Mouse (Mus musculus) kidney, postnatal 36 days (tissue): ENCODE results near the gene Lgr5.

ENCODE experiments used
- DNase-seq, 2 experiments: peaks; one replicate each; pipeline ENCODE4 v3.0.0; 2021 to 2022; ENCODE audit warnings: mixed read lengths in 2 of 2

Gene Lgr5

DNA sequence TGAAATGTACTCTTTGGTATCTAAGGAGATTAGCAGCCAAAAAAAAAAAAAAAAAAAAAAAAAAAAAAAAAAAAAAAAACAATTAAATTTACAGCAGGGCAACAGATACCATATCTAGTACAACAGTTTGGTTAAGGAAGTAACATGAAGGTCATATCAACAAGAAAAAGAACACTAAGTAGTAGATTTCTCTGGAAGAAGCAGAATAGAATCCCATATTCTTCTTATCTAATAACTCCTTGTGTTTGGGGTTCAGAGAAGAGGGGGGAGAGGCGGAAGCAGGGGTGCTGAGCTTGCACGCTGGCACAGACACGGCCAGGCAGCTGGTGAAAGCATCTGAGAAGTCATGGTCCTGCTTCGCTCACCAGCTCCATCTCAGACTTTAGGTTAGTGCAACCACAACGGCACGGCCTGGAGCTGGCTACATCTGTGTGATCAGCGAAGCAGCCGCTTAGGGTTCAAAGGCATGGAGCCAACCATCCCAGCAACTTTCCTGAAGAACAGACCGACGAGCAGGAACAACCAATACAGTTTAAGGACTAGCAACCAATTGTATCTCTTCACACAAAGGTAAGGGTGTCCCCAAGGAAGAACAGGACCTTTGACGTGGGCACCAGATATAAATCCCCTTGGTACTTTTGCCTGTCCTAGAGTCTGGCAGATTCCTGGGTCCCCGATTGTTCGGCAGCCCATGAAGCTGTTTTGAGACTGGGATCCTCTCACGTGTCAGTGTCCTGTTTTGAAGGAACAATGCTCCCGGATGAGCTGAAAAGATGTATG is 17.7 kb downstream of the Lgr5 start, which contains the start of gene A930009A15Rik:
A930009A15Rik (plus strand) TSS at position 275 of the 780 bp plus-strand sequence.
- no peak for DNase-seq

DNA sequence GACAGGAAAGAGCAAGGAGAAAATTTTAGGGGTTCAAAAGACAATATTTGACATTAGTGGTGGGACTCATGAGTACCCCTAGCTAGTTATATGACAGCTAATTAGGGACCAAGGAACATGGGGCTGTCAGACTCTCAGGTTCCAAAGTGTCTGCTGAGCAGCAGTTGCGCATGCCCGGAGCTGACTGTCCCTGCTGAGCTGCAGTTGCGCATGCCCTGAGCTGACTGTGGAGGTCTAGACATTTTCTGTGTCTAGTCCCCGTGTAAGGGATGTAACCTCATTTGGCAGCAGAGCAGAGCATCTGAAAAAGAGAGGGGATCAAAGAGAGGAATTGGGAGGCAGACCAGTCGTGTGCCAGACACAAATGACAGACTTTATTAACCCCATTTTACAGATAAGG is 23.6 kb downstream of the Lgr5 start:
- no peak for DNase-seq

DNA sequence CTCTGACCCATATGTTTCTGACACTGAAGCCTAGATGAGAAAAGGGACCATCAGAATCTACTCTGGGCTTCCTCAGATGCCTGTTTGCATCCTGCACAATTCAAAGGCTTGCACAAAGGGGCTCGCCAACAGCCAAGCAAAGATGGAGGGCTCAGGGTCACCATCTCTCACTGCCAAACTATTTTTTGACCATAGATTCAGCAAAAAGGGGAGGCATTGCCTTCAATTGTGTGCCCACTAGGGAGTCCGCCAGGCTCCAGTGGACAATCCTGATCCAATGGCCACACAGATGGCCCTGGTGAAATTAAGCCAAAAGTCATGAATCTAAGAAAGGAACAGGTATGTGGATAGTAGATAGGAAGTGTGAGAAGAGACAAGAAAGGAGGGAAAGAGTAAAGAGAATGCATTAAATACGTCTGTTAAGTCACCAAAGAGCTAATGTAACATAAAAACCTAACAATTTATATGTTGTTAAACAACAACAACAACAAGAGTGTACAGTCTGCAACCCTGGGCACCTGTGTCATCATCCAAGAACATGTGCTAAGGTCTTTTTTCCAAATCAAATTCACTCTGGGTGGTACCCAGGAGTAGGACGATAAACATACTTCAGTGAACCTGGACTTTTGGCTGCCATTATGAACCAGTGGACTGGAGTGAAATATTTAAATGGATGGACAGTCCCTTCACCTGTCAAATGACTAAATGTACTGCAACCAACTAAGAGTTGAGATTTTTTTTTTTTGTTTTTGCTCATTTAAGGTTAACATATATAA is 24.5 kb downstream of the Lgr5 start:
- DNase-seq: no peak

DNA sequence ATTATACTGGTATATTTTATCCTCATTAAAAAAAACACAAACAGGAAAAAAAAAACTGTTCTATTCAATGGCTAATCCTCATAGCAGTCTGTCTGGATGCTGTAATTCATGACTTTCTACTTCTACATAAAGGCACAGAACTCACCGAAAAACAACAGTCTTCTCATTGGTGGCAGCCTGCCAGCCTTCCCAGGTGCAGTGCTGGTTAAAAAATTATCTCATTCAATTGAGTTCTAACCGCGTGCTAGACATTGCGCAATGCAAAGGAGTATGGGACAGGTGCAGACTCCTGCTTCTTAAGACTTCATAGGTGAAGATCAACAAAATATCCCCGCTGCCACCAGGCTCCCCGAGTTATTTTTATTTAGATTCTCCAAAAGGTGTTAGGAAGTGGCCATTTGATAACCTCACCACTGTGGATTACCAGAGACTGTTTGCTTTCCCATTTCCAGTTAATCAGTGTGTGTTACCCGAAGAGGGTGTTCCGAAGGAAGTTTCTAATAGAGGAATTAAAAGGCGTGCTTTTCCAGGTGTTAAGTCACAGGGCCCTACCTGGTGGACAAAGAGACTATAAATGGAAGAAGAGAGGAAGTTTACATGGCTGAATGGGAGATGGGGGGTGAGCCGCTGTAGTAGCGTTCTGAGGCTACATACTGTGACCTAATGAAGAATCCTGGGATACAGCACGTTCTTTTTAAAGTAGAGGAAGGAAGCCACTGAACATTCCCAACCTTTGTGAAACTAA is 26.3 kb downstream of the Lgr5 start:
- DNase-seq: peak; percentile 48 to 66

DNA sequence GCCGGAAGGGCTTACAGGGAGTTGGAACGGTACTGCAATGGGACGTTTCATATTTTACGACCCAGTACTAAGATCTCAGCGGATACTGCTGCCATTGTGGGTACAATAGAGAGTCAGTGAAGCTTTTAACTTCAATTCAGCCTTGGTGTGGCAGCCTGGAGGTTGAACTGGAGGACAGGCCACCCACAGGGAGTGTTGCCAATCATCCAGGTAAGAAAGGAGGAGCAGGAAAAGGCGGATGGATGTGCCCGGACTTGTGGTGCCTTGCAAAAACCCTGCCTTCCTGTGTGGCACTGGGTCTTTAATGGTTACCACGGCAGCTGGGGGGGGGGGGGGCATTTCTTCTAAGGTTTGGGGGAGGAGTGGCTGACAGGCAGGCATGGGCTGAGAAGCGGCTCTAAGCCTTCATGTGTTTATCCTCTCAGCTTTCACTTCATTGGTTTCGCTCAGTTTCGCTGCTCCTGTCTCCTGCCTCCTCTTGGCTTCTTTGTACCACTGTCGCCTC is 30.8 kb downstream of the Lgr5 start:
- no peak for DNase-seq

DNA sequence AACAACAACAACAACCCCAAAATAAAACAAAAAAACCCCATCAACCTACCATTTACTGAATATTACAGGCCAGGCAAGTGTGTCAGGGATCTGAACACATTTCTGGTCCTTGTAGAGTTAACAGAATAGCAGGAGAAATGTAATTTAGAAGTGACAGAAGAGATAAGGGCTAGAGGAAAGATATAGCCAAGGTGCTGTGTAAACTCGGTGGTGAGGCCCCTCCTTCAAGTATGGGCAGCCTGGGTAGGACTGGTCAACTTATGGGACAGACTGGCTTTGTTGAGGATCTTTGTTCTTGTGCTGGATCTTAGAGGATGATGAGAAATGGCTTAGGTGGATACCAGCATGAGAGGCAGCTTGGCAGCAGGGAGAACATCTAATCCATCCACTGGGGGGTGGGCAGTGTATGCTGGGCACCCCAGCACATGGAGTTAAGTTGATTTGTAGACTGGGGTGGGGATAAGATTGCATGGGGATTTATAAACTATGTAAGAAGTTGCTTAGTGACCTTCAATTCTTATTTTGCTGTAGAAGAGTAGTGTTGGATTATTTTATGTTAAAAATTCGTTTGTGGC is 32.3 kb downstream of the Lgr5 start:
- no peak for DNase-seq

DNA sequence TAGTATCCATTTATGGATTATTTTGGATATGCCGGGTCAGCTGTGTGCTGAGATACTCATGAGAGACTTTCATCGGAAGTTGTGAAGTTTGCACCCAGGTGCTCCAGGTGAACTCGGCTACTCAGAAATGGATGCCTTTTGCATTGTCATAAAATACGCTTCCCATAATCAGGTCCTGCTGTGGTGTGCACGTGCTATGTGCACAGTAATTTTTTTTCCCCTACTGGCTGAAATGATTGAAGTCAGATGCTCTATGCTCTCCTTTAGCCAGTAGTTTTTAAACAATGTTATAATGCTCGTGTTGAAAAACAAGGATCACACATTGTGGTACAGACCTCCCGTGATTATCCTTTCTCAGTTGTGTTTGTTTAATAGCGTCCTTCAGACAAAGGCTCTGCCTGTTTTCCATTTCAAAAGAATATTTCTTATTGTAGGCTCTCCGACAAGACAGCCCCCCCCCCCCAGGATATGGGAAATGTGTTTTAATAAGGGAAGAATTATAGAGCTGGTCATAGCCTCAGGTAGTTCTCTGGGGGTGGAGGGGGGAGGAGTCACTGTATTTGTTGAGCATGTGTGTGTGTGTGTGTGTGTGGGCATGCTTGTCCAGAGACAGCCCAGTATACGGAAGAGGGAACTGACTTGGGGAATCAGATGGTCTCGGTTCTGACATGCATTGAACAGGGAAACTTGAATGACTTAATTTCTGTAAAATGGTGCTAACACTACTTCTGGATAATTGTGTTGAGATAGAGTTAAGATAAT is 34.0 kb downstream of the Lgr5 start:
- DNase-seq: no peak

DNA sequence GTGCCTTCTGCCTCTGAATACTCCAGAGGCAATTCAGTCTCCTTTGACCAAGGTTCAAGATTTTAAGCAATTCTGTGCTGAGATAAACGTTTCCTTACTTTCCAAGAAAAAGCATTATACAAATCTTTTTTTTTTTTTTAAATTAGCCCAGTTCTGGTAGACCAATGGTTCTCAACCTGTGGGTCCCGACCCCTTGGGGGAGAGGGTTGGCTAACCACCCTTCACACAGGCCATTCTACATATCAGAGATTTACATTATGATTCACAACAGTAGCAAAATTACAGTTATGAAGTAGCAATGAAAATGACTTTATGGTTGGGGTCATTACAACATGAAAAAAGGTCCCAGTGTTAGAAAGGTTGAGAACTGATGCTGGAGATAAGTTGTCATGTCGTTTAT is 36.5 kb downstream of the Lgr5 start:
- DNase-seq: no peak

DNA sequence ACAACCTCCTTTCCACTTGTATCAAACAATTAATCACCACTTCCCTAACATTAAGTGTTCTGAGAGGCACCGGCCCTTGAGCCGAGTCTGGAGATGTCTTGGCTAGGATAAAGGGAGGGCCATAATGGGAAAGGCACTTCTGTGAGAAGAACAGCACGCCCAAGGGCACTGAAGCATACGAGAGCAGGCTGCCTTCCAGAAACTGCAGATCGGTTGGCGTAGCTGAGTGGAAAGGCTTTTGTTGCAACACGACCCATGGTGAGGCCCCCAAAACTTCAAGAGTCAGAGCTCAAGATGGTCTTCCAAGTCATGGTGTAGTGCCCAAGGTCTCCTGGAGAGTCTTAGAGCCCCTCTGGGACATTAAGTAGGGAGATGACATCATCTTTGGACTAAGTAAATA is 37.3 kb downstream of the Lgr5 start:
- peak in 1 of 2 experiments; percentile 43 for DNase-seq

DNA sequence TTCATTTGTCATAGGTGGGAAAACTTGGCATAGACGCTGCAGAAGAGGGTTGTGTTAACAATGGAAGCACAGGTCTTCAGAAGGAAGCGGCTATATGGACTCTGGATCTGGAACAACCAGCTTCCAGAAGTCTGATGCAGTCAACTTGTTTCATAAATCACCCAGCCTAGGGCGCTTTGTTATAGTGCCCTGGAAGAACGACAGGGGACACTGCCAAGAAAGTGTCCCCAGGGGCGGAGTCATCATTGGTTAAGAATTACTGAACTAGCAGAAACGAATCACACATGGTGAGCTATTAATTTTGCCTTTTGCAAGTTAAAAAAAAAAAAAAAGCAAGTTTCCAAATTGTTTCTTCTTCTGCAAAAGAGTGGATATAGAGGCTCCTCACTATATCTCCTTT is 44.7 kb downstream of the Lgr5 start:
- peak in 1 of 2 experiments; percentile 22 for DNase-seq

DNA sequence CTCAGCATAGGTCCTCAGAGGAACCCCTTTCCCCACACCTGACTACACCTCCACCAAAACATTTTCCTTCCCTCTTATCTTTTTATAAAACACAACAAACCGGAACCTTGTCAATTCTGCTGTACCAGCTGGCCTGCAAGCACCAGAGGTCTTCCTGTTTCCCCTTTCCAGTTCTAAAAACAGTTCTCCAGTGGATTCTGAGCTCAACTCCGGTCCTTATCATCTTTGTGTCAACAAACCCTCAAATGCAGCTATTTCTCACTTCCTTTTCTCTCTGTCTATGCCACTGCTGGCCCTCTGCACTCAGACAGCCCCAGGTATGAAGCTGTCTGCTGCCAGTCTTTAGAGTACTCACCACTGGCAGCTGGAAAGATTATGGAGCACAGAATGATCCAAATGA is 56.8 kb downstream of the Lgr5 start:
- no peak for DNase-seq

DNA sequence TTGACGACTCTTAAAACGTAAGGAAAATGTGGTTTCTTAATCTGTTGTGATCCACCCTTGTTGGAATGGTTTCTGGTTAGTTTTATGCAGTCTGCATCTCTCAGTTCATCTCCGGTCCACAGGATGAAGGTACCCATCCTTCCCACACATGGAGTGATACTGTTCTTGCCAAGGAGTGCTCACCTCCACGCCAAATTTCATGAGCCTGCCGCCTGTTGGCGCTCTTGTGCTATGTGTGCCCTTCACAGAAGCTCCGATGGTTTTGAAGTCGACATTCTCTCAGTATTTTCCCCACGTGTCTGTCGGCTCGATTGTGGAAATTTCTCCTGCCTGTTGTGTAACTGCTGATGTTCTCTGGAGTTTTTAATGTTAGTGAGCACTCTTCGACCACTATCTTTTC is 57.8 kb downstream of the Lgr5 start:
- no peak for DNase-seq

DNA sequence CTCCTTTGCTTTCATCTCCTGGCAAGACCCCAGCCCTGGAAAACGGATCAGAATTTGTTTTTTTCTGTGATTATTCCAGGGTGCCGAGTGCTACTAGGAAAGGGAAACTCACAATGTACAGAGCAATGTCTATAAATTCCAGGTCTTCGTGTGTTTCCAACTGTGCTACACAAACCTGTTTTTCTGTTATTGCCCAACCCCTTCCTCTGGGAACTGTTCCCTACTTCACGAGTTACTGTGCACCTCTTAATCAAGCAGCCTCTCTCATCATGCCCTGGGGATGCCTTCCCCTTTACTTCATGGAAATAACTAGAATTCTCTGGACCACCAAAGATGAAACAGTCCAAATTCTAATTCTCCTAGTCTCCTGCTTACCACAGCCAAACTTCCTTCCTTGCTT is 58.7 kb downstream of the Lgr5 start:
- DNase-seq: no peak

DNA sequence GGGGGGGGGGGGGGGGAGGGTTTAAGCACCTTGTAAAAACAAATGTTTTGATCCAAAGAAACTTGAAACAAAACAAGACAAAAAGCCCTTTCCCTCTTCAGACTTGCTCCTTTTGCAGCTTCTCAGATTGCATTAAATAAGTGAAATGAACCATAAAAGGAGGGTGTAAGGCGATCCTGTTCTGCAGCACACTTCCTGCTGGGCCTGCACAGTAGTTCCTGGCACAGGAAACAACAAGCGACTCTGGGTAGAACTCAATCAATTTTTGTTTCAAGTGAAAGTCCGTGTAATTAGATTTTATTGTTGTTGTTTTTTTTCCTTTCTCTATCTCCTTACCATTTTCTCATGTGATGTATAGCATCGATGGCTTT is 66.5 kb downstream of the Lgr5 start:
- no peak for DNase-seq

DNA sequence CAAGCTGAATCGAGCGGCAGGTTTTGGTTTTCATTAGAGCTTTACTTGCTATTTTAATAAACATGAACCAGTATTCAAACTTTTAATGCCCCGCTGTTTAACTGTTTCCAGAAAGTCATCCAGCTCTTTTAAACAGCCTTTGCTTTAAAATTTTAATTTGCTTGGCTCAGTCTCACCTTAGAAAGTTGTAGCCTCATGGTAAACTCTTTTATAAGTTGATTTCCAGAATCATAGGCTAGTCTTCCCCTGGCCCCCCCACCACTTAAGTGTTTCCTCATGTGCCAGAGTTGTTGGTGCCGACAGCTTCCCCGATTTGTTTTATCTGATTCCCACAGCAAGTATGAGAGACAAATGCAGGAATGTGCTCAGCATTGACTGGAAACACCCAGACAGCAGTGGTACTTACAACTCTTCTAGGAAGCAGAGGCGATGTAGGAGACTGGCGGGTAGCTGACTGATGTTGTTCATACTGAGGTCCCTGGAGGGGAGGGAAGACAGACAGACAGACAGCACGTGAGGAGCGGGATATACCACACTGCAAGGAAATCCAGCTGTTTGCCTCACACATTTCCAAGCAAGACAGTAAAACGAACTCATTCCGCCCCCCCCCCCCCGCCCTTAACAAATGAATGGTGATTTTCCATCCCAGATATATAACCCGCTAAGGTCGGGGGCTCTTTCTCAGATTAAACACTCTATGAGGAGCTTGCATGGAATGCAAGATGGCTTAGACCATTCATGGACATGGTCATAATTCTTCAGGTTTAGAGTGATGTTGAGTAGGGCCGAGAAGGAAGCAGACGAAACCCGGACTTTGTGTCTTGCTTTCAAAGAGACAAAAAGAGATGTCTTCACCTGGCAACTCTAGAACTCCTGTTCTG is 67.1 kb downstream of the Lgr5 start:
- no peak for DNase-seq

DNA sequence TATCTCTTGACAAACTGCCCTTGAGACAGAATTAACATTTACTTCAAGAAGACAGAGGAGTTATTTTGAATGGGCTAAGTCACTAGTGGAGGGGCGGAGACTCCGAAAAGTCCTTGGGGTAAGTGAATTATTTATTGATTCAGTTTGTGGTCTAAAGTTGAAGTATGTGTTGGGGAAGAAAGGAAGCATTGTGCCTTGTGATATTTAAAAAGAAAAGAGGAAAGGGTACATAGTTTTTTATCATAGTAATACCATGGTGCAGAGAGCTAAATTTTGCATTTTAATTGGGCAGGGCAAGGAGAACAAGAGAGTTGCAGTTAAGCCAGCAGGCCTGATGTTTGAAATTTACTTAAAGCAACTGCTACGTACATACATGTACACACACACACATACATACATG is 68.7 kb downstream of the Lgr5 start:
- DNase-seq: no peak

DNA sequence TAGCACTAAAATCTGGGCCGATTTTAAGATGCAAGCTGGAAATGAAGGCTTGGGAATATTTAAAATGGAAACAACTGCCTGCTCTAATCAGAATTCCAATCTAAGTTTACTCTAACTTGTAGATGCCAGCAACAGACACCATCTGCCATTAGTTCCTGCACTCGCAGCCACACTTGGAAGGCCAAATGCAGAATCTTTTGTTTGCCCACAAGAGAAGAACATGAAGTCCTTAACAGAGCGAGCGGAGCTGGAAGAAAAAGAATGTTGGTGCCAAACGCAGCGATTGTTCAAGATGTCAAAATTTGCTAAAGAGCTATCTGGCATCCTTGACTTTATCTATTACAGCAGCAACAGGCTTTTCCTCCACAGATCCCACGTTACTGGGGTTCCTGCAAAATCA is 72.1 kb downstream of the Lgr5 start:
- no peak for DNase-seq

DNA sequence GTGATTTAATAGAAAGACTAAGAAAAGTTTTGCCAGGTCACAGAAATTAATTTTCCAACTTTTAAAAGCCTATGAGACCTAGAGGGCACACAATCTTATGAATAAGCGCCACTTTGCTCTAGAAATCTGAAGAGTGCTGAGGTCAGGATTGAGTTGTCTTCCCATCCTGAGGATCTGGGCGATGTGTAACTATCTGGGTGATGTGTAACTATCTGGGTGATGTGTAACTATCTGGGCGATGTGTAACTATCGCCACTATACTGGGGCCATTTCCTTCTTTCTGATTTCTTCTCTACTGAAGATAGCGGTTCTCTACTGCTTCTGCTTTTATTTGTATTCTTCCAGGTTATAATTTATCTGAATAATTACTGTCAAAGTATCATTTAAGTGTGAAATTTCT is 76.6 kb downstream of the Lgr5 start:
- peak; percentile 48 to 60 for DNase-seq

DNA sequence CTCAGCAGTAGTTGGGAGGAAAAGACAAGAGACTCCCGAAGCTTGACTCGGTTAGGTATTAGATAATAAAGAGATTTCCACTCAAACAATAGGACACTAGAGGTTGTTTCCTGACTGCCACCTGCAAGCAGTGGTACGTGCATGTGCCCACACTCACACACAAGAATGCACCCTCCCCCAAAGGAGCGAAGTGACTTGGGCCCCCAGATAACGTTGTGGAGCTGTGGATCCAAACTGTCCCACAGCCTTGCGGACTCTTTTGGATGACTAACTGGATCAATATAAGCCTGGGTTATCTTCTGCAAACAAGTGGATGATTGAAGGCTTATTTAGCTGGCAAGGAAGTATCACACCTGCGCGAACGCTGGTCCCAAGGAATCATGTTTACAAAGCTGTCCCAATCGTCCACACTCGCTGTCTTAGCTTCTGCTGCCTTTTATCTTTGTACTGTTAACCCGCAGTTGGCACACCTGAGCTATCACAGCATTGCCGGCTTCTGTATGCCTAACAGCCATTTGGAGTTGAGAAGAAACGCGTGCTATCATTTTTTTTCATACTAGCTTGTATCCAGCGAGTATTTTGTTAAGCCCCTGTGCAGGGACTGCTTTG is 81.8 kb downstream of the Lgr5 start:
- no peak for DNase-seq

DNA sequence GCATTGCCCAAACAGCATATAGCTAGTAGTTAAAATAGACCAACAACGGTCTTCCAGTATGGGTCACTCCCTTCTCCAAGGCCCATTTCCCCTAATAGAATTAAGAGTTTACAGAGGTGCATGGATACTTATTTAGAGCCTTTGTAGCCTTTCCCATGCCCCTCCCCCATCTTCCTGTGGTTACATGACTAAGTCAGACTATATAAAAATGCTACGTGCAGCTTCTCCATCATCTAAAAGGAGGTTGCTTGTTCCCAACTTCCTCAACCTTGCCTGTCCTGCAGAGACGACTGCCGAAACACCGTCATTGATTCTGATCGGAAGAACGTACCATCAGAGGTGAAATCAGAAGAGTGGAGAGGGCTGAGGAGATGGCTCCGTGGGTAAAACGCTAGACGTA is 82.4 kb downstream of the Lgr5 start:
- DNase-seq: no peak

DNA sequence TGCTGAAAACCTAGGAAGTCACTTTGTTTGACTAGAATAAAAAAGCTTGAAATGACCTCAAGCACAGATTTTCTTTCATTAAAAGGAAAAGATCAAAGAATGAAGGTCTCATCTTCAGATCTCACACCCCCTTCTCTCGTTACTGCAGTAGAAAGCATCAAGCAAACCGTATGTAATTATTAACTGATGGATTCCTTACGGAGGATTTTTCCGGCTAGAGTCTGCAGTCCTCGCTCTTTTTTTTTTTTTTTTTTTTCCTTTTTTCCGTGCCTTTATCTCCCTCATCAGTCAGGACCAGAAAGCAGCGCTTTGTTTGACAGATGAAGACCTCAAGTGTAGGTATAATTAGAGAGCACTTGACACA is 93.8 kb downstream of the Lgr5 start:
- peak in 1 of 2 experiments; percentile 12 for DNase-seq
